Mouse (Mus musculus) thymus, postnatal 10 days (tissue): ENCODE measurements around the gene Rere.
"Not testable (repeated sequence)": the region's sequence is repeated elsewhere in the genome, so short reads cannot be mapped to it uniquely, and the experiment has no call there.

Source experiments
- DNase-seq, 2 experiments: peaks; one replicate each; pipeline ENCODE4 v3.0.0; 2021; ENCODE audit warnings: low spot score in 2 of 2

The Rere gene

DNA sequence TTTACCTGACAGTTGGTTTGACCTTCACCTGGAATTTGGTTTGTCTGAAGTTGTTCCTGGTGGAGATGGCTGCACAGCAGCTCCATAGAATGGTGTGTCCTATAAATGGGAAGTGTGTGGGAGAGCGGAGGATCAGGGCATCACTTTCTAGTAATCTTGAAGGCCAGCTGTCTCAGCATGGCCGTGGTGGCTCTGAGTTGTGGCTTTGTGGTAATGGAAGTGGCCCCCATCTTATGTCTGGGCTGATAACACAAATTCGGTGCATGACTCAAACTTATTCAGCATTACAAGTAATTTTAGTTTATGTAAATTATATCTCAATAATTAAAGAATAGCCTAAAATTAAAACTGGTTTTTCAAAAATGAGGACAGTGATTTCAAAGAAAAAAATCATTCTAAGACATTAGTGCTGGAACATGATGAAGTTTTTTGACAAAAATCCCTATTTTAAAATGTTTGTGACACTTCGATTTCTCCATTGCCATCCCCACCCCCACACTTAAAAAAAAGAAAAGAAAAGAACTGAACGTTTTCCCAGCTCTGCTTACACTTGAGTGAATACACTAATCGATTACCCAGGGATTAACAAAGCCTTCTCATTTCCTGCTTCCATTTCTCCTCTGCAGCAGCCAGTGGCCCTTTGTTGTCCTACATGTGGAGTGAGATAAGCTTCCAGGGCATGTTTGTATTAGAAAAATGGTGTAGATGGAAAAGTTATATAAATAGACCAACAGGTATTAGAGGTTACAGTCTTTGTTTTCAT, 180.2 kb downstream of the Rere start:
- no peak for DNase-seq

DNA sequence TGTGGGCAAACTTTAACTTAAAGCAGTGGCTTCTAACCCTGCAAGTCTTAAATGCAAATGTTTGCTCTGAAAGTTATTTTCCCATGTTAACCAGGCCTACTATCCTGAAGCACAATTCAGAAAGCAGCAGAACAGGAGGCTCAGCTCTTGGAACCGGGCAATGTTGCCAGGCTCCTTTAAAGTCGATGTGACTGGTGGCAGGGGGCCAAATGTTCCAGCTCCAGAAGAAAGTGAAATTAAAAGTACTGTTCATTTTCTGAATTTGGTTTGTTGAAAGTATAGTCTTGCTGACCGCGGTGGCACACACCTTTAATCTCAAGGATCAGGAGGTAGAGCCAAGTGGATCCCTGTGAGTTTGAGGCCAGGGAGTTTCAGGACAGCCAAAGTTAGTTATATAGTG, 180.9 kb downstream of the Rere start:
- DNase-seq, result no peak

DNA sequence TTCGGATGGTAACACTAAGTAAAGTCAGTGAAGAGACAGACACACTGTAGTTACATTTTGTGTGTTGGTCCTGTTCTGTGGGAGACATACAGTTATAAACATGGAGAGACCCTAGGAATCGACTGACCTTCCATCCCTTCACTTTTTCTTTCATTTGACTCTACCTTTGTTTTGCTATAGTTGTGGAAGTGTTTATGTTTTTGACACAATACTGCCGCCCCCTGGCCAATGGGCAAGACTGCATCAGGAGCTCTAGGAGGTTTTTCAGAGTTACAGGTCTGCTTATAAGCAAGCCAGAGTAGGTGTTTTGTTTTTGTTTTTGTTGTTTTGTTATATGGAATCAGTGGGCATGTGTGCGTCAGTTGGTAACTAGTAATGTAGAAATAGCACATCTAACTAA, 184.3 kb downstream of the Rere start:
- DNase-seq, result peak; percentile 28 to 69

DNA sequence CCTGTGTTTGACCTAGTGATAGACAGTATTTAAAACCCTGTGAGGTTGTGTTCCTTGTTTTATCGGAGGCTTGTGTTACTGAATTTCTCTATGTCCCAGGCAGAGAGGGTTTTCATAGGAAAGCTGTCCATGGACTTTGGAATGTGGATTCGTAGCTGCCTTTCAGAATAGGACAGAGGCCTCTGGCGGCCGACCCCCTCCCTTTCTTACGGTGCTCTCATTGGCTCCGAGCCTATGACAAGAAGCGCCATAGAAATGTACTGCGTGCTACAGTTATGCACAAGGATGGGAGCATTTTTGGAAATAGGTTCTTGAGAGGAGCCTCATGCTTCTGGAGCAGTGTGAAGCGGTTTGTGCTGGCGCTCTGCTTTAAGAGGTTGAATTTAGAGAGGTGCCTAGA, 187.8 kb downstream of the Rere start:
- DNase-seq, result no peak

DNA sequence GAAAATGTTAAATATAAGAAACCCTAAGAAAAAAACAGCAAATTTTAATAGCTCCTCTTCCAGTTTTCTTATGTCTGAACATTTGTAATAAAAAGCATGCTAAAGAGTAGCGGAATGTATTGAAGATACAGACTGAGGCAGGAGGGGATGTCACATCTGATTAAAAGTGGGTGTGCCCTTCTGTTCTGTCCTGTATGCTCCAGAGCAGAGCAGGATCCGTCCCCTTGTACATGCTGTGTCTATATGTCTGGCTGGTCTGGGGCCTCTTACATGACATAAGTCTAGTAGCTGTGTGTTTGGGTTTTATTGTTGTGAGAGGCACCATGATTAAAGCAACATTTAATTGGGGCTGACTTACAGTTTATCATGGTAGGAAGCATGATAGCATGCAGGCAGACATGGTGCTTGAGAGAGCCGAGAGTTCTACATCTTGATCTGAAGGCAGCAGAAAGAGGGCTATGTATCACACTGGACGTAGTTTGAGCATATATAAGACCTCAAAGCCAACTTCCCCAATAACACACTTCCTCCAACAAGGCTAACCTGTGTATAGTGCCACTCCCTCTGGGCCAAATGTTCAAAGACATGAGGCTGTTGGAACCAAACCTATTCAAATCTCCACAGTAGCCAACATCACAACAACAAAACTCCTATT, 189.4 kb downstream of the Rere start:
- no peak for DNase-seq

DNA sequence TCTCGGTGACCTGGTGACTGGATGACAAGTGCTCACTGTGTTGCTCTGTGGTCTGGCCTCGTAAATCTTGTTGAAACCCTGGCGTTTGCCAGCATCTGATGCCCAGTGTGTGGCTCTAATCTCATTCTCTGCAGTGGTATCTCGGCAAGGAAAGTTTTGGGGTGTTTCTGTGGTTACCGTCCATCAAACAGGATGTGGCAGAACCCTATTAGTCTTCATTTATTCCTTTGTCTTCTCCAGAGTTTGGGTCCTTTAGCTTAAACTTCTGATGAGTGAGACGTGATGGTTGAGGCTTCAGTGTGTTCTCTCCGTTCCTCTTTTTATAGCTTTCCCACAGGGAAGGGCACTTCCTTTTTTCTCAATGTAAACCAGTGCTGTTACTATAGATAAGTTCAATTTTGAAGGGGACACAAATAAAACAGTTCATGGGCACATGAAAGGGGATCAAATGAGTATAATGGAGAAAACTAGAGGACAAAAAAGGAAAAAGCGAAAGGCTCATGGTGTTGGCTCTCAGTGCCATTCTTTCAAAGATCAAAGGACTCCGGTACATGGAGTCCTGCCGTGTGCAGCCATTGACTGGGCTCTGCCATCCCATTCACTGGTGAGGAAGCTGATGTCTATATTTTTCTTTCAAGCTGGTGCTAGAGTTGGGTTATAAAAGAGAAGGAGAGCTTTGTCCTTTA, 191.4 kb downstream of the Rere start:
- no peak for DNase-seq

DNA sequence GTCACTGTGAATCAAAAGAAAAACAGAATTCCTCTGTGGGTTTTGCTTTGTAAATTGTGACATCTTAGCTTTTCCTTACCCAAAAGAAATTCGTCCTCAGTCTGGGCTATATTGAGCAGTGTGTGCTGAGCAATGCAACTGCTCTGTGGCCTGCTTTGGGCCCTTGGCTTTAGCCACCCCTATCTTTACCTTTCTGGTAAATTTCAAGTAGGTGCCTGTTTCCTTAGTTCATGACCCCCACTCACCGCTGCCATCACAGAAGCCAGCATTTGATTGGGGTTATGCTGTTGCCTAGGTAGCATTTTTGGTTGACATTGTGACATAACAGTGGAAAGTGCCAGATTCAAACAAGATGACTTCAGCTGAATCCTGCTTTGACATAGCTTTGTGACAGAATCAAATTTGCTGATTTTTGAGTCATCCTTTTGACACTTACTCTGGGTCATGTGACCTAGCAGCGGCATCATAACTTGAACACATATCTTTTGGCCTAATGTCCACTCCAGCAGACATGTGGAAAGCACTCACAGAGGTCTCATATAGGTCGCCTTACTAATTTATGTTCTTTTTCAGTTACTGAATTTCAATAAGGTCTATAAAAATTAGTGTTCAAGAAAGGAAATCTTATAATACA, 192.1 kb downstream of the Rere start:
- DNase-seq, result no peak

DNA sequence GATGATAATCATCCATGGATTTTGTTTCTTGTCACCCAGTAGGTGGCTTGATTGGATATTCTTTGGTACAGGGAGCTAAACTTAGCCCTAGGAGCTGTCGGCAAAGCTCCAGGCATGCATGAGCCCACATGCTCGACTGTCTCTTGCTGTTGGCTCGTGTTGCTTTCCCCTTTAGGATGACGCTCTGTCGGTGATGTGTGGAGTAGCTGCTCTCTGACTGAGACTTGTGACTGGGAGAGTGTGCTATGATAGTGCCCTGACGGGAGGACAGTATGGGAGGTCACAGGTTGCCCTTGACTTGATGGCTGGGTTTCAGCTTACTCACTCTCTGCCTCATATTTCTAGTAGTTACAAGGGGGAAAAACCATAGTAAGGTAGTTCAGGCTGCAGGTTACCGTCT, 192.6 kb downstream of the Rere start:
- no peak for DNase-seq

DNA sequence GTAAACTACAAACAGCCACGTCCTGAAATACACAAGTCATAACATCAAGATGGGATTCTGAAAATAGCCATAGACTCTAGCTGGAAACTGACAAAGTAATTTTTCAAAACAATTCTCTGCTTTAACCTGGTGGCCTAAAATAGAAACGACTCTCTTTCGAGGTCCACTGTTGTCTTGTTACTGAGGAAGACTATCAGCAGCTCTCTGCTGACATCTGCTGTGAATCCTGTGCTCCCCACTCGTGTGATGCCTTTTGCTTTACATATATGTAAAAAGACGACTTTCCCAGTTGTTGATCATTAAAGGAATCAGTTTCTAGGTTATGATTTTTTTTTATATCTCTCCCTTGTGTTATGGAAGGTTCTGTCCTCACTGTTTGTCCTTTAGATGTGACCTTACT, 194.8 kb downstream of the Rere start:
- DNase-seq, result no peak

DNA sequence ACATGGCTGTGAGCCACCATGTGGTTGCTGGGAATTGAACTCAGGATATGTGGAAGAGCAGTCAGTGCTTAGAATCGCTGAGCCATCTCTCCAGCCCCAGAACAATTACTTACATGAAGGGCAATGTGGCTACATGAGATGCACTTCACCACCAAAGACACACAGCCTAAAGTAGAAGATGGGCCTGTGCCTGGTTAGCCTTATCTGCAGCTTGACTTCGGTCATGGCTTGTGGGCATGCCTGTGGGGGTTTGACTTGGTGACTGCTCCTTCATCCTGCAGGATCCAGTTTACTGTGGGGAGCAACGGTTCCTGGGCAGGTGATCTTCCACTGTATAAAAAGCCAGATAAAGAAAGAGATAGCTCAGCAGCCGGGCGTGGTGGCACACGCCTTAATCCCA, 196.6 kb downstream of the Rere start:
- no peak for DNase-seq

DNA sequence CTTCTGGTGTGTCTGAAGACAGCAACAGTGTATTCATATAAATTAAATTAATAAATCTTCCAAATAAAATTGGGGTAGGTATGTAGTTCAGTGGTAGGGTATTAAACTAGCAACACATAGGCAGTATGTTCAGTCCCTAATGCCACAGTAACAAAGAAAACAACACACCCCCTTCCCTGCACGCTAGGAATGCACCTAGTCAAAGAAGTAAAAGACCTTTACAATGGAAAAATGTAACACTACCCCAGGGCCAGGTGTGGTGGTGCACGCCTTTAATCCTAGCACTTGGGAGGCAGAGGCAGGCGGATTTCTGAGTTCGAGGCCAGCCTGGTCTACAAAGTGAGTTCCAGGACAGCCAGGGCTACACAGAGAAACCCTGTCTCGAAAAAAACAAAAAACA, 201.6 kb downstream of the Rere start:
- DNase-seq, result not testable (repeated sequence)

DNA sequence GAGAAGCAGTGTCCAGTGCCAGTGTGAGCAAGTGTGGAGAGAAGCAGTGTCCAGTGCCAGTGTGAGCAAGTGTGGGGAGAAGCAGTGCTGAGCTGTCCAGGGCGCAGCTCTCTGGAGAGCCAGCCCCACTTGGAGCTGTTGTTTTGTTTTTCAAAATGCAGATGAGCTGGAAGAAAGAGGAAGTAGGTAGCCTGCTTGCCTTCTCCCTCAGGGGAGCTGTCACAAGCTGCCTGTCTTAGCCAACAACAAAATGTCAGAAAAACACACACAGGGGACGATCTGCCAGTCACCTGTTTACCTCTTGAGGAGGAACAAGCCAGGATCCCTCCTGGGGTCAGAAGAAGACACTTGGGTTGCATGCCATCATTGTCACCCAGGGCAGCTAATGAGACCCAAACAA, 204.7 kb downstream of the Rere start:
- DNase-seq, result no peak

DNA sequence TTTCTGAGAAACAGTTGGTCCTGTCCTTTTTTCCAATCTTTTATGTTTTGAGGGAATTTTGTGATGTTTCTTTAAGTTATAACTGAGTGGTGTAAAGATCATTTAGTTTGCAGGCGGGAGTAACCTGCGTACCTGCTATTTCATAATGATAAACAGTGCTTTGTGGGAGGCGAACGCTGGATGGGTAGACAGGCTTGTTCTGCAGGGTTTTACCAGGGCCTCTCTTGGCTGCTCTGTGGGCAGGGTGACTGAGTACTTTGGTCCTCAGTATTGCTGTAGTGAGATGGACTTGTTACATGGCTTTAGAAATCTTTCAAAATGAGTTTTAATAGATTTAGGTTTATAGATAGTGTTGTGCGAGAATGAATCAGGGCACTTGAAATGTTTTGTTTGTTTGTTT, 205.7 kb downstream of the Rere start:
- DNase-seq, result no peak

DNA sequence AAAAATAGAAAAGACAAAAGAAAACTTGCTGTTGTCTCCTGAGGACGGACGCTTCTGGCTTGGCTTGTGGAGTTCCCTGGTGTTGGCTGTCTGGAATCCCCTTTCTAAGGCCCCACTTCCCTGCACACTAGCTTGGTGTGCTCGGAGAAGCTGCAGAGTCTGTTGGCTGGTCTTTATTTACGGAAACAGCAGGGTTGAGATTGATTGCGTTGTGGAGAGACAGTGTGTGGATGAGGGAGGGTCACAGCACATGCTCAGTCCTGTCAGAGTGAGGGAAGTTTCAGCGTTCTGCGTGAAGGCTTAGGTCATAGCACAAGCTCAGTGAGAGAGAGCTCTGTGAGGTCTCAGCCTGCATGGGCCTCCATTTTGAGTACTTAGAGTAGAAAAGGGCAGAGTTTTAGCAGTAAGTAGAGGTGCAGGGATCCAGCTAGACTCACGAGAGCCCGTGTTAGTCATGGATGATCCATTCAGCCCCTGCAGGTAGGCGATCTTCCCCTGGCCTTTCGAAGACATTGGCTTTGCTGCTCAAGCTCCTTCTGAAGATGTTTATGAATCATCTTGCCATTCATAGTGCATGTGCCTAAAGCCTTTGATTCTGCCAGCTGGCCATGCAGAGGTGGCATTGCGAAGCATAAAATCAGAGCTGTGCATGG, 206.8 kb downstream of the Rere start:
- peak in 1 of 2 experiments; percentile 4 for DNase-seq

DNA sequence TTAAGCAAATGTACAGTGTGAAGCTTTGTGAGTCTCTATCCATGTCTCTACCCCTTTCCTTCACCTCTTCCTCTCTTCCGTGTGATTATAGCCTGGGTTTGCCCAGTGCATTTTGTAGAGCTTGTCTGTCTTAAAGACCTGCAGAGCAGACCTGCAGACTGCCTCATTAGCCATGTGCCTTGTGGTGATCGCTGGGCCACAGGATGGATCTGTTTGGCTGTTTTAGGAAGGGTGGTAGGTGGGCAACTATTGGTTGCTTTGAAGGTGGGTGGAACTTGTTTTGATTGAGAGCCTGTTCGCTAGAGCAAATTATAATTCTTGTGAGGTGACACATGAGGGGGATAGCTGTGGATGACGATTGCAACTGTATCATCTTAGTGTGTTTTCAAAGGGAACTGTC, 207.3 kb downstream of the Rere start:
- no peak for DNase-seq

DNA sequence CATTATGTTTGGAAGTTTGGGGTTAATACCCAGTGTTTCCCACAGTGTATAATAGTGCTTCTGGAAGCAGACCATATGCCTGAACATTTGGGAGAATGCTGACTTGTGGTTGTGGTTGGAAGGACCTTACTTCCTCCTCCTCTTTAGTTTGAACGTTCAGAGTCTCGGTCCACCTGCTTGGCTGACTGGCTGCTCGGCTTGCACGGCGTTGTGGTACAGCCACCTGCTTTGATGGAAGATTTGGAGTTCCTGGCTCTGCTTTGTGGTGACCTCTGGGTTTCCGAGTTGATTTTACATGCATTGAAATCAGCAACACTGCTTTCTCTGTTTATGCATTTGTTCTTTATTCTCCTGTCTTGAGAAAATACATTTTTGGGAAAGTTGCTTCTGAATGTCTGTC, 208.6 kb downstream of the Rere start:
- no peak for DNase-seq

DNA sequence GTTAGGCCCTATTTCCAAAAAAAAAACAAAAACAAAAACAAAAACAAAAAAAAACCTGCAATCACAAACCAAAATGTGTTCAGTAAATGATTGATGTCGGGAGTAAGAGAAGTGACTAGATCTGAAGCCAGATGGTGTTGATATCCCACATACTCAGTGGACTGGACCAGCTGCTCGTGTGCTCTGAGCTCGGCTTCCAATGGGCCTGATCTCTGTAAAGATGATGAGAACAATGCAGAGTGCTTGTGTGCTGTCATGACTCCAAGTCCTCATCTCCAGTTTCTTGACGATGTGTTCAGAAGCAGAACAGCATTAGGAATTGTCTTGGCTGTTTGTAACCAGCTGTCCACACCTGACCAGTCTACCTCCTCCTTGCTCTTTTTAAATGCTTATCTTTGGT, 210.3 kb downstream of the Rere start:
- no peak for DNase-seq

DNA sequence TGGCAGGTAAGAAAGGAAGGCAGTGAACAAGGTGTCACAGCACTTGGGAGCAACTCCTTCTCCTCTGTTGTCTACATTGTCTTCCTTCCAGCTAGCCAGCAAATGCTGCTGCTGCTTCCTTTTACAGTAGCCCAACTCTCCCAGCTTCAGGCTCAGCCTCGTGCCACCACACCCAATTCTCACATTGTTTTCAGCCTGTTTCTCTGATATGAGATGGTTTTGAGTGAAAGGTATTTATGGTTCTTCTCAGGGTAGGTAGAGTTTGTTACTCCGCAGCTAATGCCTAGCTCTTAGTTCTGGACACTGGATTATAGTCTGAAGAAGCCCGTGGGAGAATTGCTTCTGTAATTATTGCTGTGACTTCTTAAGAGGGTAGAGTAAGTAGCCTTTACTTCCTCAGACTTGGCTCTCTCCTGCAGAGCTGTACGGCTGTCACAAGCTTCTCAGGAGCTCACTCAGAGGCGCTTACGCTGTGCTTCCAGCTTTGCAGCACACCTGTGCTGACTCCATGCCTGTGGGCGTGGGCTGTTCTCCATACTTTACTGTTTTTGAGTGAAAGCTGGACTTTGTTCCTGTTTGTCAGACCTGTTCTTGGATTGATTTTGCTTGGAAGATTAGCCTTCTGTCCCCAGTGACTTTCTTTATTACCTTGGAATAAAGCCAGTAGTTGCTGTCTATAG, 212.0 kb downstream of the Rere start:
- no peak for DNase-seq

DNA sequence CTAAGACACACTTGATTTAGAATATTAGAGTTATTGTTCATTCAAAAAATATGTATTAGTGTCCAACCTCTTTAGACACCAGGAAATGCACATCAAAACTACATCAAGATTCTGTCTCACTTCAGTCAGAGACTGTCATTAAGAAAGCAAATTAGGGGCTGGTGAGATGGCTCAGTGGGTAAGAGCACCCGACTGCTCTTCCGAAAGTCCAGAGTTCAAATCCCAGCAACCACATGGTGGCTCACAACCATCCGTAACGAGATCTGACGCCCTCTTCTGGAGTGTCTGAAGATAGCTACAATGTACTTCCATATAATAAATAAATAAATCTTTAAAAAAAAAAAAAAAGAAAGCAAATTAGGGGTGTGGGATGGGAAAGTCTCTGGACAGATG, 212.5 kb downstream of the Rere start:
- DNase-seq, result not testable (repeated sequence)

DNA sequence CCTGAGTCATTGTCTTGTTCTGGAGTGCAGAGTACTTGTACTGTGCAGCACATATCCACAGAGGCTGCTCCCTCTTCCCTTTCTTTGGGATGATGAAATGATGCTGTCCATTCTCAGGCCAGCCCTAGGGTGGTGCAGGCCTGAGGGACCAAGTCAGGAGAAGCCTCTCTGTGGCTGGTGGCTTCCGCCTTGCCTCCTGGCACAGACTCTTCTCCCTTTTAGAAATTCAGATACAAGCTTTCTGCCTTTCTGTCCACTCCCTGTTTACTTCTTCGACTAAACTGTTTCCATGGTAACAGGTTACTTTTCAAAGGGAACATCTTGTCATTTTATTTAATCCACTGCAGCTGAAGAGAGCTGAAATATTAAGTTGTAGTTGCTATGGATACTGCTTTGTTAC, 214.1 kb downstream of the Rere start:
- DNase-seq, result no peak

DNA sequence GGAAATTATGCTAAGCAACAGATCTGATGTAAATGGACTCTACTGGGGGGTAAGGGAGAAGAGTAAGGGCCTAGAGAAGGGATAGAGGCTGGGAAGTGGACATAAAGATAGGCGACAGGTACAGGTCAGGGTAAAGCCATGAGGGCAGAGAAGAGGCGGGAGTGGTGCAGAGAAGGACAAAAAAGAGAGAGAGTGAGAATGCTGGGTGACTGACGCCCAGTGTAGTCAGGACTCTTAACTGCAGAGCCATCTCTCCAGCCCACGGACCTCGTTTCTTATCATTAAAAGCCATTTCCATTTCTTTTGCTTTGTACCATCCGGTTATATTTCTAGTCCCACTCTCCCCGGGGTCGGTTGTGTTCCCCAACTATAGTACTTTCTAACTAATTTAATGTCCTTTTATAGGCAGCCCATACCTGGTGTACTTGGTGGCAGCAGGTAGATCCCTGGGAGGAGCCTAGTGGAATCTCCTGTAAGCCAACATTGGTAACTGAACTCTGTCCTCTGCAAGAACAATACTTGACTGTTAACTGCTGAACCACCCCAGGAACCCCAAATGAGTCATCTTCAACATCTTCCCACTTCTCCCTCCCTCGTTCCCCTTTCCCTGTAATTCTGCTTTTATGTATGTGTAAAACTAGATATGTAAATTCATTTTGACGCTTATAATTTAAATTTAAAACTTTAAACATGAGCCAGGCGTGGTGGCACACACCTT, 223.0 kb downstream of the Rere start:
- DNase-seq, result no peak
